Comparison of ENCODE assay signal across 21 mouse cellular contexts in genomic region chr13:52812549-52813515, GRCm38 (mm10).
DNase-seq lines count a peak whose midpoint lies in the region; ATAC-seq and TF ChIP-seq lines count a peak whose summit lies in the region.
"Had no signal": no experiment of that assay in that cellular context is flagged by ENCODE, and none has a peak within 500 bp of the region (broad histone marks: within the 10 kb centered on the region; RNA-seq: fewer than 3 reads in every experiment).

No protein-coding gene starts in this region.

- H3K4me2 ChIP-seq in limb, embryonic 11.5 days (ENCODE audit: low read depth, severe bottlenecking), result no peak overlapping the region
- H3K4me2 ChIP-seq in intestine, embryonic 15.5 days (replicated peaks), result no peak overlapping the region
- H3K4me2 ChIP-seq: embryonic facial prominence, embryonic 15.5 days; heart, embryonic 12.5 days; neural tube, embryonic 13.5 days had no signal

- H3K4me3 ChIP-seq in gastrocnemius, adult 2 months, result no peak overlapping the region
- H3K4me3 ChIP-seq in limb, embryonic 11.5 days (ENCODE audit: low read depth, low read length), result no peak overlapping the region
- no peak overlapping the region for H3K4me3 ChIP-seq in limb, embryonic 10.5 days
- no peak overlapping the region for H3K4me3 ChIP-seq in intestine, embryonic 15.5 days (replicated peaks)
- H3K4me3 ChIP-seq: embryonic facial prominence, embryonic 15.5 days; forebrain, embryonic 10.5 days; heart, embryonic 12.5 days; megakaryocyte, embryonic 14.5 days; neural tube, embryonic 13.5 days had no signal

- H3K27ac ChIP-seq in gastrocnemius, adult 2 months, result peak overlapping the region; percentile 70
- no peak overlapping the region for H3K27ac ChIP-seq in limb, embryonic 11.5 days (replicated peaks; ENCODE audit: low read depth, low read length)
- H3K27ac ChIP-seq in limb, embryonic 10.5 days, result no peak overlapping the region
- H3K27ac ChIP-seq in intestine, embryonic 15.5 days, result no peak overlapping the region
- H3K27ac ChIP-seq: embryonic facial prominence, embryonic 15.5 days; forebrain, embryonic 10.5 days; hindbrain, postnatal 0 days; neural tube, embryonic 13.5 days had no signal

- H3K9ac ChIP-seq in limb, embryonic 11.5 days (ENCODE audit: low read length), result no peak overlapping the region
- no peak overlapping the region for H3K9ac ChIP-seq in intestine, embryonic 15.5 days
- H3K9ac ChIP-seq: embryonic facial prominence, embryonic 15.5 days; heart, embryonic 12.5 days; liver, postnatal 0 days; neural tube, embryonic 13.5 days had no signal

- no peaks in the 10 kb centered on the region for H3K9me3 ChIP-seq in limb, embryonic 11.5 days (ENCODE audit: control insufficient read depth, low read length)
- no peaks in the 10 kb centered on the region for H3K9me3 ChIP-seq in limb, embryonic 10.5 days (replicated peaks)
- H3K9me3 ChIP-seq in intestine, embryonic 15.5 days, result no peaks in the 10 kb centered on the region
- H3K9me3 ChIP-seq: embryonic facial prominence, embryonic 15.5 days; forebrain, embryonic 10.5 days; heart, embryonic 12.5 days; neural tube, embryonic 13.5 days had no signal

- H3K36me3 ChIP-seq in limb, embryonic 11.5 days (ENCODE audit: control insufficient read depth, insufficient read depth, low read length), result no peaks in the 10 kb centered on the region
- no peaks in the 10 kb centered on the region for H3K36me3 ChIP-seq in limb, embryonic 10.5 days
- no peaks in the 10 kb centered on the region for H3K36me3 ChIP-seq in intestine, embryonic 15.5 days
- H3K36me3 ChIP-seq: embryonic facial prominence, embryonic 15.5 days; forebrain, embryonic 10.5 days; G1E; heart, embryonic 12.5 days; neural tube, embryonic 13.5 days had no signal

- no peaks in the 10 kb centered on the region for H3K27me3 ChIP-seq in limb, embryonic 11.5 days (ENCODE audit: control insufficient read depth, insufficient read depth, low read length)
- no peaks in the 10 kb centered on the region for H3K27me3 ChIP-seq in limb, embryonic 10.5 days (ENCODE audit: low read depth, poor library complexity, severe bottlenecking)
- no peaks in the 10 kb centered on the region for H3K27me3 ChIP-seq in intestine, embryonic 15.5 days (replicated peaks)
- H3K27me3 ChIP-seq: embryonic facial prominence, embryonic 15.5 days; neural tube, embryonic 13.5 days had no signal

- intact Hi-C loops in gastrocnemius, adult 2 months (cut with DNase I), result loop anchor here (5.0 kb wide), 1 partner anchor 36 kb away; no protein-coding TSS in a partner anchor

- WGBS in limb, embryonic 11.5 days, result 61% methylated on average over 16 of the region's 16 CpGs
- WGBS in limb, embryonic 10.5 days, result 71% methylated on average over 16 of the region's 16 CpGs
- 66% methylated on average over 16 of the region's 16 CpGs for WGBS in intestine, embryonic 15.5 days

- 0 out of 2 replicates have a peak, but pooled peaks have one; percentile 26 for ATAC-seq in limb, embryonic 11.5 days (ENCODE audit: insufficient number of reproducible peaks, low FRiP score, low TSS enrichment, low read depth)
- ATAC-seq in intestine, embryonic 15.5 days, result peak; percentile 21; the same call in 1 of the 2 replicates
- no peak for ATAC-seq in megakaryocyte-erythroid progenitor cell, adult 5-6 weeks (replicated peaks; ENCODE audit: low FRiP score, low TSS enrichment, poor library complexity, severe bottlenecking)
- ATAC-seq: hindbrain, postnatal 0 days; liver, postnatal 0 days had no signal

- peak; percentile 61 for DNase-seq in gastrocnemius, adult 2 months
- no peak for DNase-seq in gastrocnemius, postnatal 10 days
- no peak for DNase-seq in limb, embryonic 11.5 days (ENCODE audit: low spot score)
- DNase-seq in limb, embryonic 10.5 days (ENCODE audit: low spot score), result no peak
- no peak for DNase-seq in urinary bladder, adult 18-20 months (ENCODE audit: low spot score in 2 of 2)
- DNase-seq: adrenal gland, adult 8-10 months; cerebellum, adult 18-20 months; kidney, postnatal 25 days; liver, postnatal 0 days; lung, postnatal 14 days; right cerebral cortex, postnatal 14 days; thymus, postnatal 25 days had no signal

- TF ChIP-seq CTCF in gastrocnemius, adult 2 months (IDR thresholded peaks at IDR 0.05), result peak; percentile 2; the same call in 1 of the 2 replicates

- H3K4me1 ChIP-seq in limb, embryonic 11.5 days (ENCODE audit: control insufficient read depth, insufficient read depth, low read length), result peaks cover 13% of the 10 kb centered on the region
- H3K4me1 ChIP-seq in limb, embryonic 10.5 days, result peaks cover 32% of the 10 kb centered on the region
- peaks cover 9% of the 10 kb centered on the region for H3K4me1 ChIP-seq in intestine, embryonic 15.5 days (replicated peaks)
